Mouse (Mus musculus): ENCODE results near the gene Fat2.

- TF ChIP-seq CTCF (IDR thresholded peaks at IDR 0.05) (no peak), EP300 (IDR thresholded peaks at IDR 0.05) (no peak)
These were observed 115.1 kb downstream of the Fat2 start for GRCm38 (mm10) chr11:55221306-55221705.
